Mouse (Mus musculus): Measurements from ENCODE around the gene Drd4. TPM values are rescaled to one million over a fixed set of nuclear protein-coding genes. Genes with fewer than 3 reads are reported as not detected.
A peak's percentile ranks its signal among the peaks of the same experiment; 100 is the strongest.

Gene Drd4
- polyA plus RNA-seq, 1 experiment from 2014 or later: 0.93 TPM

DNA sequence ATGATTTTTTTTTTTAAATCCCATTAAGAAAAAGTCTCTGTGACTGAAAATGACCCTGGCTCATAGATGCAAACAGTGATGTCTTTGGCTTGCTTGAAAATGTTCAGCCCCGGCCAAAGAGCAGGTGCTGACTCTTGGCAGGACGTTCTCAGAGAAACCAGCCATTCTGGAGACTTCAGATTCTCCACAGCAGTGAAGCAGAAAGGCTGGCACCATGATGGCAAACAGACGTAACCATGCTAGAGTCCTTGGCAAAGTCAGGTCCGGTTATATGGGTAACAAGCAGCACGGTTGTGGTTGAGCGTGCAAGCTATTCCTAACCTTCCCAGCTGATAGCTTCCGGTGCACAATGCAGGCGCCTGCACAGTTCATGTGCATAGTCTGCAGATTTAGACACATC, 7.4 kb downstream of the Drd4 start:
- Histone ChIP-seq H3K9me3 (replicated peaks) (no peaks in the 10 kb centered on the region), H3K4me1 (peaks cover 7% of the 10 kb centered on the region), H3K27me3 (ENCODE audit: low read depth, poor library complexity, severe bottlenecking) (peaks cover 29% of the 10 kb centered on the region), H3K4me3 (no peak overlapping the region), H3K27ac (no peak overlapping the region), H3K36me3 (peaks cover 75% of the 10 kb centered on the region)
- WGBS: 95% methylated on average over 8 of the region's 8 CpGs
- DNase-seq (ENCODE audit: low spot score): no peak

DNA sequence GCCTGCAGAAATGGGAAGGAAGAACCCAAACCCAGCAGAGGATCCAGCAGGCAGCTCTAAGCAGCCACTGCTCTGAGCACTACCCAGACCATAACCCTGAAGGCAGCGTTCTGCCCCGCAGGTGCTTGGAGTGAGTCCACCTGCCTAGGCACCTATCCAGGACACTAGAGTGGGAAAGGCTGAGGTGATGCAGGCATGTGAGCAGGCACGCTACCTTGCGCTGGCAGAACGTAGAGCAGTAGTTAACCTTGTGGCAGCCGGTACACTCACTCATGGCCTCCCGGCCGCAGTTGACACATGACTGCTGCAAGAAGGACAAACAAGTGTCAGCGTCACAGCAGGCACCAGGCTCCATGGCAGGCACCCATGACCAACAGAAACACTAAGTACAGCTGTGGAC, 9.6 kb downstream of the Drd4 start:
- DNase-seq (ENCODE audit: low spot score): no peak
- peaks cover 6% of the 10 kb centered on the region for H3K27me3 ChIP-seq (ENCODE audit: low read depth, poor library complexity, severe bottlenecking)
- no peaks in the 10 kb centered on the region for H3K4me1 ChIP-seq
- peaks cover 97% of the 10 kb centered on the region for H3K36me3 ChIP-seq
- H3K9me3 ChIP-seq (replicated peaks): no peaks in the 10 kb centered on the region
- WGBS: 98% methylated on average over 9 of the region's 9 CpGs
- no peak overlapping the region for H3K27ac ChIP-seq
- no peak overlapping the region for H3K4me3 ChIP-seq

DNA sequence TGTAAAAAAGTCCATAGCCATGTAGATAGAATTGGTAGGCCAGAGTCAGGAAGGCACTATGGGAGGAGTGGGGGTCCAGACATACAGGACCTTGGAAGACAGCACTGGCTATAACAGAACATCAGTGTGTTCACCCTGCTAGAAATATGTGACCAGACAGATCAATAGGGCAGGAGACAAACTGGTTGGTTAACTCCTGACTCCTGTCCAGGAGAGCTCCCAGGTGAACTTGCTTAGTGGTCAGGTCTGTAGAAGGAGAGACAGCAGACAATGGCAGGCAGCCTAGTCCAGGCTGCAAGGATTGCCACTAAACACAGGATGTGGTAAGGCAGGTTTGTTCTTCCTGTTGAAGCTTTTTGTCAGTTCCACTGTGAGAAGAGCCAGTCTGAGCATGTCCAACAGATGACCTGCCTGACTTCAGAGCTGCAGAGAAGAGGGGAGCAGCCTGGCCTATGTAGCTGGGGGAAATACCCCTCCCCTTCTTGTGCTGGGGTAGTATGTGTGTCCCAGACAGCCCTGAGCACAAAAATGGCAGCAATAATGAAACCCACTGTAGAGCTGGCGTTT, 11.0 kb downstream of the Drd4 start:
- H3K36me3 ChIP-seq: peaks cover 97% of the 10 kb centered on the region

GRCm38 (mm10) chr7:141304537-141304936, 12.7 kb downstream of the Drd4 start:
- H3K4me1 ChIP-seq: no peaks in the 10 kb centered on the region
- H3K27me3 ChIP-seq (ENCODE audit: low read depth, poor library complexity, severe bottlenecking): no peaks in the 10 kb centered on the region
- H3K27ac ChIP-seq: no peak overlapping the region
- 84% methylated on average over 4 of the region's 4 CpGs for WGBS
- peaks cover 99% of the 10 kb centered on the region for H3K36me3 ChIP-seq
- DNase-seq (ENCODE audit: low spot score): no peak
- no peak overlapping the region for H3K4me3 ChIP-seq
- H3K9me3 ChIP-seq (replicated peaks): no peaks in the 10 kb centered on the region

More for the DNA sequence above, 11.0 kb downstream of the Drd4 start:
- Histone ChIP-seq H3K9me3 (replicated peaks) (no peaks in the 10 kb centered on the region), H3K4me3 (no peak overlapping the region), H3K4me1 (no peaks in the 10 kb centered on the region), H3K27me3 (ENCODE audit: low read depth, poor library complexity, severe bottlenecking) (no peaks in the 10 kb centered on the region), H3K27ac (no peak overlapping the region)
- WGBS: 96% methylated on average over 1 of the region's 1 CpGs
- no peak for DNase-seq (ENCODE audit: low spot score)

- Histone ChIP-seq H3K9me3 (replicated peaks) (no peaks in the 10 kb centered on the region), H3K36me3 (peaks cover 100% of the 10 kb centered on the region), H3K4me1 (no peaks in the 10 kb centered on the region), H3K4me3 (no peak overlapping the region), H3K27me3 (ENCODE audit: low read depth, poor library complexity, severe bottlenecking) (no peaks in the 10 kb centered on the region), H3K27ac (no peak overlapping the region)
- WGBS: 93% methylated on average over 2 of the region's 2 CpGs
- DNase-seq (ENCODE audit: low spot score): no peak
Measured at GRCm38 (mm10) chr7:141314416-141314815, 22.6 kb downstream of the Drd4 start.

GRCm38 (mm10) chr7:141315076-141315475, 23.3 kb downstream of the Drd4 start:
- 93% methylated on average over 8 of the region's 8 CpGs for WGBS
- DNase-seq (ENCODE audit: low spot score): no peak
- H3K9me3 ChIP-seq (replicated peaks): no peaks in the 10 kb centered on the region
- H3K36me3 ChIP-seq: peaks cover 100% of the 10 kb centered on the region
- no peak overlapping the region for H3K27ac ChIP-seq
- H3K4me3 ChIP-seq: no peak overlapping the region
- H3K4me1 ChIP-seq: no peaks in the 10 kb centered on the region
- no peaks in the 10 kb centered on the region for H3K27me3 ChIP-seq (ENCODE audit: low read depth, poor library complexity, severe bottlenecking)

GRCm38 (mm10) chr7:141315974-141316373, 24.2 kb downstream of the Drd4 start:
- Histone ChIP-seq H3K36me3 (peaks cover 100% of the 10 kb centered on the region), H3K9me3 (replicated peaks) (no peaks in the 10 kb centered on the region)
- 81% methylated on average over 5 of the region's 5 CpGs for WGBS

DNA sequence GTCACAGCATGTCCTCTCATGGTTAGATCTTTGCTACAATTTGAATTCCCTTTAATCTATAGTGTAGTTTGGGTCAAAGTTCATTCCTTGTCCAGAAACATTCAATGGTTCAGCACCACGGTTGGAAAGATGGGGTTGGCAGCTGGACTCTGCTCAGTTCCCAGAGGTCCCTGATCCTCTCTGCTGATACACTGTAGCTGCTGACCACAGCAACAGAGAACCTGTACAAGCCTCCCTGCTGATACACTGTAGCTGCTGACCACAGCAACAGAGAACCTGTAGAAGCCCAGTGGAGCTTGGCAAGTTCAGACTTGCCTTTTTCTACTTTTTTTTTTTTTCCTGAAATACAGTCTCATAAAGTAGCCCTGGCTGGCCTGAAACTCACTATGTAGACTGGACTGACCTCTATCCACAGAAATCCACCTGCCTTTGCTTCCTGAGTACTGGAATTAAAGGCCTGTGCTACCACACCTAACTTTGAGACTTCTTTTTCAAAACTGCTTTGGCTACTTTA, 25.9 kb downstream of the Drd4 start:
- WGBS: 79% methylated on average over 1 of the region's 1 CpGs
- peaks cover 100% of the 10 kb centered on the region for H3K36me3 ChIP-seq
- no peaks in the 10 kb centered on the region for H3K9me3 ChIP-seq (replicated peaks)
- H3K4me3 ChIP-seq: no peak overlapping the region
- H3K27ac ChIP-seq: no peak overlapping the region
- no peaks in the 10 kb centered on the region for H3K4me1 ChIP-seq
- no peak for DNase-seq (ENCODE audit: low spot score)
- H3K27me3 ChIP-seq (ENCODE audit: low read depth, poor library complexity, severe bottlenecking): no peaks in the 10 kb centered on the region

More at GRCm38 (mm10) chr7:141315974-141316373, 24.2 kb downstream of the Drd4 start:
- H3K27ac ChIP-seq: no peak overlapping the region
- no peaks in the 10 kb centered on the region for H3K27me3 ChIP-seq (ENCODE audit: low read depth, poor library complexity, severe bottlenecking)
- H3K4me3 ChIP-seq: no peak overlapping the region
- no peaks in the 10 kb centered on the region for H3K4me1 ChIP-seq
- DNase-seq (ENCODE audit: low spot score): no peak

DNA sequence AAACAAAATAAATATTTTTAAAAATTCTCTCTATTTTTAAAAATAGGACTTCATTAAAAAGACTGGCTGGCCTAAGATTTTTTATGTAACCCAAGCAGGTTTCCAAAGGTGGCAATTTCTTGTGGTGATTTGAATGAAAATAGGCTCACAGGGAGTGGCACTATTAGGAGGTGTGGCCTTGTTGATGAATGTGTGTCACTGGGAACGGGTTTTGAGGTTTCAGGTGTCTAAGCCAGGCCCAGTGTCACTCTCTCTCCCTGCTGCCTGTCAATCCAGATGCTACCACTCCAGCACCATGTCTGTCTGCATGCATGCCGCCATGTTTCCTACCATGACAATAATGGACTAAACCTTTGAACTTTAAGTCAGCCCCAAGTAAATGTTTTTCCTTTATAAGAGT, 27.6 kb downstream of the Drd4 start:
- Histone ChIP-seq H3K4me3 (no peak overlapping the region), H3K9me3 (replicated peaks) (no peaks in the 10 kb centered on the region), H3K27me3 (ENCODE audit: low read depth, poor library complexity, severe bottlenecking) (no peaks in the 10 kb centered on the region), H3K27ac (no peak overlapping the region), H3K36me3 (peaks cover 100% of the 10 kb centered on the region), H3K4me1 (no peaks in the 10 kb centered on the region)
- 76% methylated on average over 2 of the region's 2 CpGs for WGBS
- DNase-seq (ENCODE audit: low spot score): no peak

- Histone ChIP-seq H3K9me3 (replicated peaks) (no peaks in the 10 kb centered on the region), H3K27ac (no peak overlapping the region), H3K4me3 (no peak overlapping the region), H3K27me3 (ENCODE audit: low read depth, poor library complexity, severe bottlenecking) (no peaks in the 10 kb centered on the region), H3K4me1 (peaks cover 29% of the 10 kb centered on the region), H3K36me3 (peaks cover 55% of the 10 kb centered on the region)
- DNase-seq (ENCODE audit: low spot score): no peak
- WGBS: 100% methylated on average over 1 of the region's 1 CpGs
Measured at GRCm38 (mm10) chr7:141324686-141325085, 32.9 kb downstream of the Drd4 start.

DNA sequence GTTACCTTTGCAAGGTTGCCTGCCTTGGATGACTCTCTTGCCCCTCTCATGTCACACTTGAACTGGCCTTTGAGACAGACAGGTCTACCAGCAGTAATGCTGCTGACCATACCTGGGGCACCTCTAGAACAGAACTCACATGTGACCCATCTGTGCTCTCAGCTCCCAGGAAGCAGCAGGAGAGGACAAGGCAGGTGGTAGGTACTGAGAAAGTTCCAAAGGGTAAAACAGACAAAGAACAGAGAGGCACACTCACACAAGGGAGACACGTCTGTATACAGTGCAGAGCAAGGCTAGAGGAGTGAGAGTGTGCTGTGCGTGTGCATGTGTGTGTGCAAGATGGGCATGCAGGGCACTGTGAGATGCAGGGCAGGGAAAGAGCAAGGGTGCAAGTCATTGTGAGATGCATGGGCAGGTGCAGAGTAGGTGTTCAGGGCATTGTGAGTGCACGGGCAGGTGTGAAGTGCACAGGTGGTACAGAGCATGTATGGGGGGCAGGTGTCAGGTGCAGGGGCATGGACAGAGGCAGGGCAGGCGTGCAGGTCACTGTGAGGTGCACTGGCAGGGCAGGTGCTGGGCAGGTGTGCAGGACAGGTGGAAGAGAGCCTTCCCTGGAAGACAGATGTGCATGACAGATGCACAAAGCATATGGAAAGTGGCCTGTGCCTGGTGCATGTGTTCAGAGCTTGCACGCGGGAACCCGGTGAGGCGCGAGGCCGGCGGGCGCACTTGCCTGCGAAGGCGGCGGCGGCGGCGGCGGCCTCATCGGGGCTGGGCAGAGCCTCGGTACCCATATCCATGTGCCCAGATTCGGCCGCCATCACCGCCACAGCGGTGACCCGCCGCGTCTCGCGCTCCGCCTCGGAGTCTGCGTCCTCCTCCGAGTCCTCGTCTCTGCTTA, 35.0 kb downstream of the Drd4 start:
- WGBS: 7% methylated on average over 35 of the region's 35 CpGs
- Histone ChIP-seq H3K27me3 (ENCODE audit: low read depth, poor library complexity, severe bottlenecking) (no peaks in the 10 kb centered on the region), H3K4me3 (peak overlapping the region; percentile 66), H3K9me3 (replicated peaks) (no peaks in the 10 kb centered on the region), H3K27ac (peak overlapping the region; percentile 98), H3K36me3 (peaks cover 34% of the 10 kb centered on the region), H3K4me1 (peaks cover 29% of the 10 kb centered on the region)
- DNase-seq (ENCODE audit: low spot score): no peak

DNA sequence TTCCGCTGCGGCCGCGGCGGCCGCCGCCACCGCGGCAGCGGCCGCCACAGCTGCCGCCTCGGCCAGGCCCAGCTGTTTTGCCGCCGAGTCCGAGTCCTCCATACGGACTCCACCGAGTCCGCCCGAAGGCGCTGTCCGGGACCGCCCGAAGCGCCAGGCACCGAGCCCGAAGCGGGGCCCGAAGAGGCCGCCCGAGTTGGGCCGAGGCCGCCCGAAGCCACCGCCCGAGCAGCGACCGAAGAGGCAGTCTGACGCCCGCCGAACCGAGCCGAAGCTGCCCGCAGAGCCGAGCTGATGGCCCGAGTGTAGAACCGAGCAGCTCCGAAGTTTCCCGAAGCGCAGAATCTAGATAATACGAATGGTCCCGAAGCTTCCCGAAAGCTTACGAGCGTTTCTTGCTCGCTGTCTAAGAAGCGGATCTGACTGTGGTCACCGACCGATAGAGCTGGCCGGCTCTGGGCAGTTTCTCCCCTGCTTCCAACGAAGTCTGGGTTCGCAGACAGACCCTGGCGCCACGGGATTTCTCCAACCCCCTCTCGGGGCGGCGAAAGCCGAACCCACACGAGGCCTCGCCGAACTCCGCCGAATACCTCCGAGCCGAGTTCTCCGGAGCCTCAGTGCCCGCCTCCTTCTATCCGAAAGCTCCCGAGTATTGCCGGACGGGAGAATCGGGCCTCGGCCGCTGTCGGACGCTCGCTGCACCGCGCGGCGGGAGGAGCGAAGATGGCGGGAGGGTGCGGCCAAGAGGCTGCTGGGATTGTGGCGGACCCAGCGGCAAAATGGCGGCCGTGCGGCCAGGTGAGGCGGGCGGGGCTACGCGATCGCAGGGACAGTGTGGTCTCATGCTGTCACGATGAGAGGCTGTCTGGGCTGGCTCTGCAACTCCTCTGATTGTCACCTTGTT, 35.9 kb downstream of the Drd4 start, which contains the start of the genes Deaf1 and Tmem80:
TSS of gene Deaf1 (minus strand) at position 222 of the 904 bp plus-strand sequence.
TSS of gene Tmem80 (plus strand) at position 271 of the 904 bp plus-strand sequence.
- Histone ChIP-seq H3K9me3 (replicated peaks) (no peaks in the 10 kb centered on the region), H3K27ac (peak within 1 kb of the TSS; percentile 98), H3K27me3 (ENCODE audit: low read depth, poor library complexity, severe bottlenecking) (no peaks in the 10 kb centered on the region), H3K4me3 (peak within 1 kb of the TSS; percentile 66), H3K4me1 (peaks cover 29% of the 10 kb centered on the region), H3K36me3 (peaks cover 33% of the 10 kb centered on the region)
- under 1% methylated on average over 105 of the region's 105 CpGs for WGBS
- peak; percentile 94 for DNase-seq (ENCODE audit: low spot score)

Measured in limb, embryonic 10.5 days (tissue).